ENCODE assay signal across 25 mouse cellular contexts in the genomic region with DNA sequence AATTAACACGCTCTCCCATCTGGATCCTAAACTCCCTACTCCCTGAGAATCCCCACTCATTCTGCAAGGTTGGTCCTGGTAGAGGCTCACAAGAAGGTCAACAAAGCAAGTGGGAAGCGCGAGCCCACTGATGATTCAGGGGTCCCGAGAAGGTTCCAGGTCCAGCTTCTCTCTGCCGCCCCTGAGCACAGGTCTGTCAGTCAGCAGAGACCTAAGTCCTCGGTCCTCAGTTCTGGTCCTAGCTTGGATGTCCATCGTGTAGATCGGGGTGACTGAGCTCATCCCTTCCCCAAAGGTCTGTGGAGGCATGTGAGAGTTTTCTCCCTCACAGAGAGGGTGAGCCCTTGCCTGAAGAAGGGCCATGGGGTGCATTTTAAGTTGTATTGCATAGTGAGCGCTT. TPM values are rescaled to one million over a fixed set of nuclear protein-coding genes. Genes with fewer than 3 reads are reported as not detected.
"Had no signal": no experiment of that assay in that cellular context is flagged by ENCODE, and none has a peak within 500 bp of the region (broad histone marks: within the 10 kb centered on the region; RNA-seq: fewer than 3 reads in every experiment).

No protein-coding gene starts in this region.

- H3K36me3 ChIP-seq: liver, embryonic 15.5 days; lung, embryonic 15.5 days; midbrain, embryonic 13.5 days; neural tube, embryonic 12.5 days; stomach, embryonic 15.5 days had no signal

- H3K27ac ChIP-seq: liver, embryonic 15.5 days; lung, embryonic 15.5 days; macrophage; midbrain, embryonic 13.5 days; neural tube, embryonic 12.5 days; stomach, embryonic 15.5 days; stomach, postnatal 0 days had no signal

- ATAC-seq: liver, postnatal 0 days; lung, postnatal 0 days; midbrain, embryonic 16.5 days had no signal

- H3K9me3 ChIP-seq: liver, embryonic 15.5 days; lung, embryonic 15.5 days; megakaryocyte, embryonic 14.5 days; midbrain, embryonic 13.5 days; neural tube, embryonic 12.5 days; stomach, embryonic 15.5 days had no signal

- H3K4me2 ChIP-seq: liver, embryonic 15.5 days; lung, embryonic 15.5 days; midbrain, embryonic 13.5 days; neural tube, embryonic 12.5 days; stomach, embryonic 15.5 days had no signal

- DNase-seq: liver, postnatal 0 days; lung, adult 2 months; lung, postnatal 14 days; lung, postnatal 36 days; right cerebral cortex, postnatal 14 days; thymus, adult 2 months; thymus, postnatal 25 days; thymus, postnatal 4 days had no signal

- H3K4me3 ChIP-seq: liver, embryonic 15.5 days; lung, embryonic 15.5 days; megakaryocyte, embryonic 14.5 days; midbrain, embryonic 13.5 days; neural tube, embryonic 12.5 days; stomach, embryonic 15.5 days had no signal

- H3K9ac ChIP-seq: liver, embryonic 15.5 days; liver, postnatal 0 days; lung, embryonic 15.5 days; midbrain, embryonic 13.5 days; neural tube, embryonic 12.5 days; stomach, embryonic 15.5 days had no signal

- H3K27me3 ChIP-seq: neural tube, embryonic 12.5 days; stomach, embryonic 15.5 days had no signal

- H3K4me1 ChIP-seq: stomach, embryonic 15.5 days had no signal

RNA-seq across cellular contexts. Expression of a gene that starts 8.7 kb away (rescaled TPM):
- total RNA-seq: megakaryocyte progenitor cell, adult 5-6 weeks; monocyte, adult 5-6 weeks; neutrophil, adult 5-6 weeks had no signal
- polyA plus RNA-seq: liver, embryonic 15.5 days; liver, postnatal 0 days; lung, adult 2 months; lung, embryonic 15.5 days; lung, postnatal 0 days; macrophage; spleen, adult 2 months; stomach, embryonic 15.5 days; stomach, postnatal 0 days; testis, adult 2 months; thymus, adult 2 months; urinary bladder, adult 2 months had no signal

RNA-seq across cellular contexts. Expression of a gene that starts 20.0 kb away (rescaled TPM):
- total RNA-seq: megakaryocyte progenitor cell, adult 5-6 weeks; monocyte, adult 5-6 weeks; neutrophil, adult 5-6 weeks had no signal
- polyA plus RNA-seq: lung, adult 2 months; lung, postnatal 0 days; macrophage; spleen, adult 2 months; stomach, postnatal 0 days; testis, adult 2 months; thymus, adult 2 months; urinary bladder, adult 2 months had no signal

RNA-seq across cellular contexts. Expression of a gene that starts 26.5 kb away (rescaled TPM):
- total RNA-seq: megakaryocyte progenitor cell, adult 5-6 weeks; monocyte, adult 5-6 weeks; neutrophil, adult 5-6 weeks had no signal
- polyA plus RNA-seq: liver, embryonic 15.5 days; liver, postnatal 0 days; lung, adult 2 months; lung, embryonic 15.5 days; lung, postnatal 0 days; macrophage; midbrain, embryonic 13.5 days; midbrain, embryonic 16.5 days; neural tube, embryonic 12.5 days; neural tube, embryonic 14.5 days; spleen, adult 2 months; stomach, embryonic 15.5 days; stomach, postnatal 0 days; testis, adult 2 months; thymus, adult 2 months; urinary bladder, adult 2 months had no signal

RNA-seq across cellular contexts. Expression of a gene that starts 26.6 kb away (rescaled TPM):
- total RNA-seq: megakaryocyte progenitor cell, adult 5-6 weeks; monocyte, adult 5-6 weeks; neutrophil, adult 5-6 weeks had no signal
- polyA plus RNA-seq: lung, adult 2 months; lung, postnatal 0 days; macrophage; spleen, adult 2 months; stomach, postnatal 0 days; testis, adult 2 months; thymus, adult 2 months; urinary bladder, adult 2 months had no signal

RNA-seq across cellular contexts. Expression of a gene that starts 32.6 kb away (rescaled TPM):
- total RNA-seq: megakaryocyte progenitor cell, adult 5-6 weeks; monocyte, adult 5-6 weeks; neutrophil, adult 5-6 weeks had no signal
- polyA plus RNA-seq: liver, embryonic 15.5 days; liver, postnatal 0 days; lung, adult 2 months; lung, embryonic 15.5 days; lung, postnatal 0 days; macrophage; midbrain, embryonic 13.5 days; midbrain, embryonic 16.5 days; neural tube, embryonic 12.5 days; neural tube, embryonic 14.5 days; spleen, adult 2 months; stomach, embryonic 15.5 days; stomach, postnatal 0 days; testis, adult 2 months; thymus, adult 2 months; urinary bladder, adult 2 months had no signal
